Mouse (Mus musculus) embryonic facial prominence, embryonic 15.5 days (tissue): ENCODE results near the gene Actl11. TPM values are rescaled to one million over a fixed set of nuclear protein-coding genes. Genes with fewer than 3 reads are reported as not detected.

Source experiments
- ATAC-seq: fragments of 200-750 bp; cut with Nextera tagmentation; 2 replicates; pipeline ENCODE4 v1.8.0; 2017; ENCODE audit warnings: low read depth, moderate TSS enrichment; ENCODE audit not compliant: insufficient number of reproducible peaks, low FRiP score, low TSS enrichment
- H3K27ac ChIP-seq: fragments of 300-500 bp; sonication (generic); replicated peaks from 2 replicates; pipeline ENCODE4 v1.5.1; 2015; ENCODE audit warnings: mild to moderate bottlenecking, inconsistent platforms
- H3K27me3 ChIP-seq: fragments of 300-500 bp; sonication (generic); 2 replicates; pipeline ENCODE4 v1.6.1; 2015; ENCODE audit warnings: inconsistent platforms
- H3K36me3 ChIP-seq: fragments of 300-500 bp; sonication (generic); 2 replicates; pipeline ENCODE4 v1.6.1; 2015; ENCODE audit warnings: mild to moderate bottlenecking, inconsistent platforms
- H3K4me1 ChIP-seq: fragments of 300-500 bp; sonication (generic); 2 replicates; pipeline ENCODE4 v1.6.1; 2015; ENCODE audit warnings: inconsistent platforms
- H3K4me2 ChIP-seq: fragments of 300-500 bp; sonication (generic); replicated peaks from 2 replicates; pipeline ENCODE4 v1.6.1; 2015; ENCODE audit warnings: mild to moderate bottlenecking, inconsistent platforms
- H3K4me3 ChIP-seq: fragments of 300-500 bp; sonication (generic); replicated peaks from 2 replicates; pipeline ENCODE4 v1.5.1; 2015; ENCODE audit warnings: mild to moderate bottlenecking, inconsistent platforms
- H3K9ac ChIP-seq: fragments of 300-500 bp; sonication (generic); 2 replicates; pipeline ENCODE4 v1.6.1; 2015; ENCODE audit warnings: inconsistent platforms
- H3K9me3 ChIP-seq: fragments of 300-500 bp; sonication (generic); replicated peaks from 2 replicates; pipeline ENCODE4 v1.6.1; 2016; ENCODE audit warnings: inconsistent platforms
- WGBS: fragments of 180-500 bp; shearing (Covaris S2); methylation state at CpG from one replicate; pipeline ENCODE4 v1.1.7; 2015; 5-methylcytosine and 5-hydroxymethylcytosine counted together
- polyA plus RNA-seq: library from polyadenylated mRNA; unstranded; fragments of >200 nt; fragmentation: Nextera tagmentation; extraction: Ambion mirVana; gene quantifications from 2 replicates; pipeline ENCODE4 v1.2.1, GENCODE M21; 2015

The Actl11 gene
- polyA plus RNA-seq, 1 experiment from 2014 or later: not detected

DNA sequence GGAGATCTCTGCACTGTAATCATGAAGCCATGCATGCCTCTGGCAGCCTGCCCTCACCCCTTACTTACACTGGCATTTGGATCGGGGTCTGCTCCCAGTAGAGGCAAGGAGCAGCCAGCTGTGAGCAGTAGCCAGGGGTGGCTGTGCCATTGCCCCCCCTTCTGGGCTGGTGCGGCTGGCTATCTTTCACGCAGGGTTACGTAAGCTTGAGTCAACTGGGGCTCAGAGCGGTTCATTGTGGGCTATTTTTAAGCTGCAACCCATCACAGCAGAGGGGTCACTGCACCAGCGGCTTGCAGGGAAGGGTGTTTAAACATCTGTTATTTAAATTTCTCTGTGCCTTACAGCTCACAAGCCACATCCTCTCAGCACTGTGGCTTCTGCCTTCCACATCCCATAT, 4.3 kb upstream of the Actl11 start:
- peaks cover 17% of the 10 kb centered on the region for H3K4me1 ChIP-seq
- no peaks in the 10 kb centered on the region for H3K36me3 ChIP-seq
- no peak overlapping the region for H3K4me3 ChIP-seq
- 39% methylated on average over 6 of the region's 6 CpGs for WGBS
- peak; percentile 36; the same call in 1 of the 2 replicates for ATAC-seq
- no peak overlapping the region for H3K4me2 ChIP-seq
- H3K9ac ChIP-seq: no peak overlapping the region
- H3K27me3 ChIP-seq: no peaks in the 10 kb centered on the region; the same call in 1 of the 2 replicates
- no peaks in the 10 kb centered on the region for H3K9me3 ChIP-seq
- H3K27ac ChIP-seq: no peak overlapping the region

- H3K27ac ChIP-seq: no peak overlapping the region
- H3K4me3 ChIP-seq: no peak overlapping the region
- 29% methylated on average over 3 of the region's 3 CpGs for WGBS
- no peaks in the 10 kb centered on the region for H3K36me3 ChIP-seq
- H3K27me3 ChIP-seq: no peaks in the 10 kb centered on the region; the same call in 1 of the 2 replicates
- ATAC-seq: no peak
- peaks cover 17% of the 10 kb centered on the region for H3K4me1 ChIP-seq
- no peak overlapping the region for H3K9ac ChIP-seq
- no peaks in the 10 kb centered on the region for H3K9me3 ChIP-seq
- H3K4me2 ChIP-seq: no peak overlapping the region
Measured at GRCm38 (mm10) chr9:107925251-107925650, 3.0 kb upstream of the Actl11 start.

- WGBS: 29% methylated on average over 9 of the region's 9 CpGs
Measured at GRCm38 (mm10) chr9:107926920-107927420, 1.3 kb upstream of the Actl11 start.

GRCm38 (mm10) chr9:107927749-107928148, 520 bp upstream of the Actl11 start:
- Histone ChIP-seq H3K9ac (no peak overlapping the region), H3K27me3 (no peaks in the 10 kb centered on the region; the same call in 1 of the 2 replicates), H3K4me1 (peaks cover 17% of the 10 kb centered on the region), H3K4me3 (no peak overlapping the region), H3K27ac (no peak overlapping the region), H3K4me2 (no peak overlapping the region), H3K36me3 (no peaks in the 10 kb centered on the region), H3K9me3 (no peaks in the 10 kb centered on the region)
- ATAC-seq: no peak
- WGBS: 61% methylated on average over 5 of the region's 5 CpGs

More at GRCm38 (mm10) chr9:107926920-107927420, 1.3 kb upstream of the Actl11 start:
- Histone ChIP-seq H3K4me1 (peaks cover 17% of the 10 kb centered on the region), H3K9ac (no peak overlapping the region), H3K36me3 (no peaks in the 10 kb centered on the region), H3K4me3 (no peak overlapping the region), H3K9me3 (no peaks in the 10 kb centered on the region), H3K27ac (no peak overlapping the region), H3K4me2 (no peak overlapping the region), H3K27me3 (no peaks in the 10 kb centered on the region; the same call in 1 of the 2 replicates)
- ATAC-seq: no peak

DNA sequence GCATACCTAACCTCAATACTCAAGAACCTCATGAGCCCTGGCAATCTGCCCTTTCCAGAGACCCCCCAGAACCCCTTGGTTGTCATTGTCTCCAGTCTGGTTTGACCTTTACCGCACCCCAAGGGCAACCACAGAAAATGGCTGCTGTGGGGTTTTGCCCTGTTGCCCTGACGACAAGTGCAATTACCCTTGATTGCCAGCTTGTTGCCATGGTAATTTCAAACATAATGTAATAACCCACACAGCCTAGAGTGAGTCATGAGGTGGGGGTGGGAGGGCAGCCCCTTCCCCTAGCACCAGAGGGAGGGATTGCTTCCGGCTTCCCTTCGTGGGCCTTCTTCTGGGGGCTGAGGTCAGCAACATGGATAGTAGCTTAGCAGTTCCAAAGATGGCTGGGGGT, 4.0 kb downstream of the Actl11 start:
- H3K4me1 ChIP-seq: peaks cover 24% of the 10 kb centered on the region
- no peak overlapping the region for H3K9ac ChIP-seq
- no peak overlapping the region for H3K4me3 ChIP-seq
- ATAC-seq: no peak
- H3K27ac ChIP-seq: no peak overlapping the region
- WGBS: 55% methylated on average over 4 of the region's 4 CpGs
- no peak overlapping the region for H3K4me2 ChIP-seq
- H3K9me3 ChIP-seq: no peaks in the 10 kb centered on the region
- H3K27me3 ChIP-seq: peaks cover 14% of the 10 kb centered on the region
- H3K36me3 ChIP-seq: no peaks in the 10 kb centered on the region

- peaks cover 14% of the 10 kb centered on the region; the same call in 1 of the 2 replicates for H3K27me3 ChIP-seq
- WGBS: 85% methylated on average over 11 of the region's 11 CpGs
- H3K4me1 ChIP-seq: peaks cover 17% of the 10 kb centered on the region
- H3K4me2 ChIP-seq: no peak overlapping the region
- no peak overlapping the region for H3K27ac ChIP-seq
- ATAC-seq: no peak
- no peak overlapping the region for H3K4me3 ChIP-seq
- H3K36me3 ChIP-seq: no peaks in the 10 kb centered on the region
- no peaks in the 10 kb centered on the region for H3K9me3 ChIP-seq
- H3K9ac ChIP-seq: no peak overlapping the region
Measured at GRCm38 (mm10) chr9:107934146-107934545, 5.9 kb downstream of the Actl11 start.

DNA sequence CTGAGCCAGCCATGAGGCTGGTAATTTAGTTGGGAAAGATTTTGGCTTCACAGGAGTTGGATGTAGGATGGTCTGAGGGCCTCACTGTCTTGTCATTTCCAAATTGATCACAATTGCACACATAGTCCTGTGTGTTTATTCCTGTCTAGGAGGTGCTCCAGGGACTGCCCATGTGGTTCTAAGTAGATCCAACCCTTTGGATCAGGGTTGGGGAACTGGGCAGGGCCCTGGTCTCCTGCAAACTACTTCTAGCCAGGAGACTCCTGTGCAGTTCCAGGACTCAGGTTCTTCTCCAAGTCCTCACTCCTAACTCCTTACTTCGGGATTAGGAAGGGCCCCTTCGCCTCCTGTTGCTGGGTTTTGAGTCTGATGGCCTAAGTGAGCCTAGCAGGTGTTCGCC, 7.1 kb downstream of the Actl11 start, which contains the start of gene Camkv:
TSS of gene Camkv (plus strand) at position 301 of the 400 bp plus-strand sequence.
- Histone ChIP-seq H3K4me1 (peaks cover 17% of the 10 kb centered on the region), H3K4me2 (peak within 1 kb of the TSS; percentile 89), H3K27me3 (peaks cover 14% of the 10 kb centered on the region; the same call in 1 of the 2 replicates), H3K4me3 (peak within 1 kb of the TSS; percentile 47), H3K9me3 (no peaks in the 10 kb centered on the region), H3K36me3 (no peaks in the 10 kb centered on the region), H3K9ac (peak within 1 kb of the TSS; percentile 26; the same call in 1 of the 2 replicates), H3K27ac (no peak within 1 kb of the TSS)
- ATAC-seq: no peak
- 5% methylated on average over 3 of the region's 3 CpGs for WGBS

GRCm38 (mm10) chr9:107935790-107936214, 7.5 kb downstream of the Actl11 start:
- Histone ChIP-seq H3K9me3 (no peaks in the 10 kb centered on the region), H3K4me3 (peak overlapping the region; percentile 47), H3K9ac (peak overlapping the region; percentile 26; the same call in 1 of the 2 replicates), H3K27me3 (peaks cover 14% of the 10 kb centered on the region; the same call in 1 of the 2 replicates), H3K27ac (no peak overlapping the region), H3K36me3 (no peaks in the 10 kb centered on the region), H3K4me1 (peaks cover 17% of the 10 kb centered on the region), H3K4me2 (peak overlapping the region; percentile 89)
- under 1% methylated on average over 41 of the region's 41 CpGs for WGBS
- 0 out of 2 replicates have a peak, but pooled peaks have one; percentile 4 for ATAC-seq

GRCm38 (mm10) chr9:107936215-107936822, 8.1 kb downstream of the Actl11 start:
- Histone ChIP-seq H3K27ac (no peak overlapping the region), H3K4me3 (peak overlapping the region; percentile 47), H3K9ac (peak overlapping the region; percentile 26; the same call in 1 of the 2 replicates), H3K4me1 (peaks cover 17% of the 10 kb centered on the region), H3K36me3 (no peaks in the 10 kb centered on the region), H3K4me2 (peak overlapping the region; percentile 89), H3K27me3 (peaks cover 14% of the 10 kb centered on the region; the same call in 1 of the 2 replicates), H3K9me3 (no peaks in the 10 kb centered on the region)
- 2% methylated on average over 29 of the region's 29 CpGs for WGBS
- peak; percentile 51 for ATAC-seq

GRCm38 (mm10) chr9:107936831-107937230, 8.6 kb downstream of the Actl11 start:
- H3K4me1 ChIP-seq: peaks cover 17% of the 10 kb centered on the region
- H3K9me3 ChIP-seq: no peaks in the 10 kb centered on the region
- ATAC-seq: no peak
- H3K27ac ChIP-seq: no peak overlapping the region
- H3K4me2 ChIP-seq: peak overlapping the region; percentile 89
- H3K9ac ChIP-seq: no peak overlapping the region
- H3K4me3 ChIP-seq: peak overlapping the region; percentile 47
- H3K36me3 ChIP-seq: no peaks in the 10 kb centered on the region
- WGBS: 13% methylated on average over 3 of the region's 3 CpGs
- peaks cover 14% of the 10 kb centered on the region; the same call in 1 of the 2 replicates for H3K27me3 ChIP-seq

GRCm38 (mm10) chr9:107947241-107948194, 19.2 kb downstream of the Actl11 start:
- no peak for ATAC-seq
- Histone ChIP-seq H3K27me3 (no peaks in the 10 kb centered on the region), H3K36me3 (no peaks in the 10 kb centered on the region), H3K4me1 (peaks cover 27% of the 10 kb centered on the region), H3K9me3 (no peaks in the 10 kb centered on the region), H3K27ac (no peak overlapping the region), H3K4me2 (no peak overlapping the region), H3K4me3 (no peak overlapping the region), H3K9ac (no peak overlapping the region)
- 85% methylated on average over 31 of the region's 31 CpGs for WGBS
